Mouse (Mus musculus): ENCODE data around the gene Diaph2. TPM values are rescaled to one million over a fixed set of nuclear protein-coding genes. Genes with fewer than 3 reads are reported as not detected.

Diaph2 gene
- polyA plus RNA-seq (2015; fragmentation: Nextera tagmentation; extraction: Ambion mirVana), result 8.3 and 8.7 TPM in 2 replicates

GRCm38 (mm10) chrX:129749571-129750061, at the start of gene Diaph2:
Gene Diaph2, plus strand, starts transcription at chrX:129749742.
- Histone ChIP-seq H3K4me3 (peak within 1 kb of the TSS; percentile 59), H3K36me3 (no peaks in the 10 kb centered on the region), H3K27me3 (no peaks in the 10 kb centered on the region), H3K9me3 (no peaks in the 10 kb centered on the region), H3K4me1 (no peaks in the 10 kb centered on the region), H3K4me2 (peak within 1 kb of the TSS; percentile 54), H3K9ac (peak within 1 kb of the TSS; percentile 52), H3K27ac (peak within 1 kb of the TSS; percentile 74)
- peak; percentile 93 for ATAC-seq (ENCODE audit: borderline replicate concordance, extremely low read depth, low FRiP score, low TSS enrichment)
- WGBS, result 13% methylated on average over 46 of the region's 49 CpGs

- H3K9me3 ChIP-seq, result no peaks in the 10 kb centered on the region
- no peak overlapping the region for H3K4me2 ChIP-seq
- no peak overlapping the region for H3K9ac ChIP-seq
- 32% methylated on average over 6 of the region's 6 CpGs for WGBS
- H3K36me3 ChIP-seq, result no peaks in the 10 kb centered on the region
- ATAC-seq (ENCODE audit: borderline replicate concordance, extremely low read depth, low FRiP score, low TSS enrichment), result peak; percentile 87; the same call in 1 of the 2 replicates
- H3K27me3 ChIP-seq, result no peaks in the 10 kb centered on the region
- H3K4me3 ChIP-seq, result no peak overlapping the region
- no peaks in the 10 kb centered on the region for H3K4me1 ChIP-seq
- H3K27ac ChIP-seq, result no peak overlapping the region
These were observed 47.8 kb upstream of the Diaph2 start for GRCm38 (mm10) chrX:129701634-129702312.

- H3K27ac ChIP-seq, result no peak overlapping the region
- no peaks in the 10 kb centered on the region for H3K27me3 ChIP-seq
- no peak overlapping the region for H3K4me3 ChIP-seq
- H3K9me3 ChIP-seq, result no peaks in the 10 kb centered on the region
- H3K36me3 ChIP-seq, result no peaks in the 10 kb centered on the region
- 55% methylated on average over 2 of the region's 2 CpGs for WGBS
- no peak for ATAC-seq (ENCODE audit: borderline replicate concordance, extremely low read depth, low FRiP score, low TSS enrichment)
- no peak overlapping the region for H3K9ac ChIP-seq
- no peaks in the 10 kb centered on the region for H3K4me1 ChIP-seq
- H3K4me2 ChIP-seq, result no peak overlapping the region
These were observed 39.9 kb upstream of the Diaph2 start for GRCm38 (mm10) chrX:129709656-129710055.

GRCm38 (mm10) chrX:129728717-129729220, 20.8 kb upstream of the Diaph2 start:
- 39% methylated on average over 2 of the region's 2 CpGs for WGBS
- no peak for ATAC-seq (ENCODE audit: borderline replicate concordance, extremely low read depth, low FRiP score, low TSS enrichment)
- Histone ChIP-seq H3K9me3 (no peaks in the 10 kb centered on the region), H3K36me3 (no peaks in the 10 kb centered on the region), H3K27me3 (no peaks in the 10 kb centered on the region), H3K4me1 (no peaks in the 10 kb centered on the region), H3K4me3 (no peak overlapping the region), H3K4me2 (no peak overlapping the region), H3K27ac (no peak overlapping the region), H3K9ac (no peak overlapping the region)

- Histone ChIP-seq H3K4me2 (no peak overlapping the region), H3K9me3 (no peaks in the 10 kb centered on the region), H3K9ac (no peak overlapping the region), H3K4me3 (no peak overlapping the region), H3K4me1 (no peaks in the 10 kb centered on the region), H3K27ac (no peak overlapping the region), H3K27me3 (no peaks in the 10 kb centered on the region), H3K36me3 (no peaks in the 10 kb centered on the region)
- ATAC-seq (ENCODE audit: borderline replicate concordance, extremely low read depth, low FRiP score, low TSS enrichment), result peak; percentile 55; the same call in 1 of the 2 replicates
- 5% methylated on average over 1 of the region's 1 CpGs for WGBS
These were observed 13.0 kb upstream of the Diaph2 start for GRCm38 (mm10) chrX:129736562-129736961.

GRCm38 (mm10) chrX:129739226-129739625, 10.3 kb upstream of the Diaph2 start:
- no peaks in the 10 kb centered on the region for H3K27me3 ChIP-seq
- no peak overlapping the region for H3K4me2 ChIP-seq
- H3K9me3 ChIP-seq, result no peaks in the 10 kb centered on the region
- no peak overlapping the region for H3K9ac ChIP-seq
- ATAC-seq (ENCODE audit: borderline replicate concordance, extremely low read depth, low FRiP score, low TSS enrichment), result no peak
- H3K4me3 ChIP-seq, result no peak overlapping the region
- no peak overlapping the region for H3K27ac ChIP-seq
- H3K36me3 ChIP-seq, result no peaks in the 10 kb centered on the region
- H3K4me1 ChIP-seq, result no peaks in the 10 kb centered on the region

GRCm38 (mm10) chrX:129742981-129743380, 6.6 kb upstream of the Diaph2 start:
- no peak for ATAC-seq (ENCODE audit: borderline replicate concordance, extremely low read depth, low FRiP score, low TSS enrichment)
- H3K4me1 ChIP-seq, result no peaks in the 10 kb centered on the region
- no peaks in the 10 kb centered on the region for H3K27me3 ChIP-seq
- no peak overlapping the region for H3K4me3 ChIP-seq
- no peak overlapping the region for H3K27ac ChIP-seq
- 65% methylated on average over 3 of the region's 3 CpGs for WGBS
- no peaks in the 10 kb centered on the region for H3K9me3 ChIP-seq
- H3K4me2 ChIP-seq, result no peak overlapping the region
- H3K36me3 ChIP-seq, result no peaks in the 10 kb centered on the region
- no peak overlapping the region for H3K9ac ChIP-seq

- Histone ChIP-seq H3K9ac (no peak overlapping the region), H3K9me3 (no peaks in the 10 kb centered on the region), H3K27ac (no peak overlapping the region), H3K27me3 (no peaks in the 10 kb centered on the region), H3K36me3 (no peaks in the 10 kb centered on the region), H3K4me3 (no peak overlapping the region), H3K4me2 (no peak overlapping the region), H3K4me1 (no peaks in the 10 kb centered on the region)
- ATAC-seq (ENCODE audit: borderline replicate concordance, extremely low read depth, low FRiP score, low TSS enrichment), result no peak
- WGBS, result 67% methylated on average over 3 of the region's 3 CpGs
These were observed 3.6 kb upstream of the Diaph2 start for GRCm38 (mm10) chrX:129745976-129746375.

GRCm38 (mm10) chrX:129749102-129749501, 440 bp upstream of the Diaph2 start:
- H3K4me2 ChIP-seq, result peak overlapping the region; percentile 54; the same call in 1 of the 2 replicates
- ATAC-seq (ENCODE audit: borderline replicate concordance, extremely low read depth, low FRiP score, low TSS enrichment), result no peak
- H3K4me1 ChIP-seq, result no peaks in the 10 kb centered on the region
- no peak overlapping the region for H3K9ac ChIP-seq
- no peak overlapping the region for H3K27ac ChIP-seq
- 17% methylated on average over 1 of the region's 1 CpGs for WGBS
- no peaks in the 10 kb centered on the region for H3K27me3 ChIP-seq
- no peaks in the 10 kb centered on the region for H3K9me3 ChIP-seq
- H3K36me3 ChIP-seq, result no peaks in the 10 kb centered on the region
- H3K4me3 ChIP-seq, result peak overlapping the region; percentile 59

- Histone ChIP-seq H3K4me3 (peak overlapping the region; percentile 59), H3K9ac (peak overlapping the region; percentile 52), H3K4me2 (peak overlapping the region; percentile 54), H3K27ac (peak overlapping the region; percentile 74), H3K36me3 (no peaks in the 10 kb centered on the region), H3K4me1 (no peaks in the 10 kb centered on the region), H3K27me3 (no peaks in the 10 kb centered on the region), H3K9me3 (no peaks in the 10 kb centered on the region)
- ATAC-seq (ENCODE audit: borderline replicate concordance, extremely low read depth, low FRiP score, low TSS enrichment), result peak; percentile 76; the same call in 1 of the 2 replicates
- 15% methylated on average over 24 of the region's 31 CpGs for WGBS
These were observed 590 bp downstream of the Diaph2 start for GRCm38 (mm10) chrX:129750094-129750569.

GRCm38 (mm10) chrX:129750606-129751005, 1.1 kb downstream of the Diaph2 start:
- no peaks in the 10 kb centered on the region for H3K27me3 ChIP-seq
- no peaks in the 10 kb centered on the region for H3K9me3 ChIP-seq
- no peak for ATAC-seq (ENCODE audit: borderline replicate concordance, extremely low read depth, low FRiP score, low TSS enrichment)
- no peaks in the 10 kb centered on the region for H3K36me3 ChIP-seq
- whole genome bisulfite sequencing, result 23% methylated on average over 5 of the region's 6 CpGs
- H3K4me1 ChIP-seq, result no peaks in the 10 kb centered on the region
- peak overlapping the region; percentile 54 for H3K4me2 ChIP-seq
- H3K27ac ChIP-seq, result peak overlapping the region; percentile 74
- H3K4me3 ChIP-seq, result peak overlapping the region; percentile 59
- H3K9ac ChIP-seq, result 0 out of 2 replicates have a peak overlapping the region, but pooled peaks have one; percentile 52

GRCm38 (mm10) chrX:129756606-129757005, 7.1 kb downstream of the Diaph2 start:
- no peak overlapping the region for H3K4me2 ChIP-seq
- no peak overlapping the region for H3K9ac ChIP-seq
- no peaks in the 10 kb centered on the region for H3K27me3 ChIP-seq
- H3K9me3 ChIP-seq, result no peaks in the 10 kb centered on the region
- no peak overlapping the region for H3K27ac ChIP-seq
- H3K4me3 ChIP-seq, result no peak overlapping the region
- no peaks in the 10 kb centered on the region for H3K36me3 ChIP-seq
- no peak for ATAC-seq (ENCODE audit: borderline replicate concordance, extremely low read depth, low FRiP score, low TSS enrichment)
- H3K4me1 ChIP-seq, result no peaks in the 10 kb centered on the region
